Mouse (Mus musculus): ENCODE data around the gene Aunip. TPM values are rescaled to one million over a fixed set of nuclear protein-coding genes. Genes with fewer than 3 reads are reported as not detected.

The Aunip gene
- polyA plus RNA-seq, 1 experiment from 2014 or later, result 3.8 TPM

GRCm38 (mm10) chr4:134567377-134568226 lies 56.8 kb downstream of the Aunip start:
- 29% methylated on average over 19 of the region's 19 CpGs for WGBS
- H3K27me3 ChIP-seq (replicated peaks; ENCODE audit: control insufficient read depth, insufficient read depth, low read length), result no peaks in the 10 kb centered on the region
- no peak overlapping the region; the same call in 1 of the 2 replicates for H3K4me2 ChIP-seq (replicated peaks; ENCODE audit: low read depth)
- no peak overlapping the region for H3K4me3 ChIP-seq (ENCODE audit: low read depth, low read length)
- 0 out of 2 replicates have a peak, but pooled peaks cover 3% of the 10 kb centered on the region for H3K36me3 ChIP-seq (ENCODE audit: control insufficient read depth, insufficient read depth)
- no peak overlapping the region for H3K9ac ChIP-seq (ENCODE audit: low read depth, low read length)
- no peaks in the 10 kb centered on the region for H3K9me3 ChIP-seq (ENCODE audit: control insufficient read depth)
- H3K4me1 ChIP-seq (replicated peaks; ENCODE audit: control insufficient read depth, insufficient read depth, low read length), result no peaks in the 10 kb centered on the region
- TF ChIP-seq CTCF (IDR thresholded peaks at IDR 0.05; ENCODE audit: low read depth), result no peak
- no peak overlapping the region for H3K27ac ChIP-seq (ENCODE audit: low read depth, low read length)
- ATAC-seq, result peak; percentile 33; the same call in 1 of the 2 replicates

DNA sequence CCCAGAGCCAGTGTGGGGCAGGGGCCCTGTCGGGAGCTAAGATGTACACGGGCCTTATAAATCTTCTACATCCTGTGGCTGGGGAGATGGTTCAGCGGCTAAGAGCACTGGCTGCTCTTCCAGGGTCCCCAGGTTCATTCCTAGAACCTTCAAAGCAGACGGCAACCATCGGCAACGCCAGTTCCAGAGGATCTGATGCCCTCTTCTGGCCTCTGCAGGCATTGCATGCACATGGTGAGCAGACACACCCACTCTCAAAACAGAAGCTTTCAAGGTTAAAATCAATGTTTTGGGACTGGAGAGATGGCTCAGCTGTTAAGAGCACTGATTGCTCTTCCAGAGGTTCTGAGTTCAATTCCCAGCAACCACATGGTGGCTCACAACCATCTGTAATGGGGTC lies 58.4 kb downstream of the Aunip start:
- Histone ChIP-seq H3K9ac (ENCODE audit: low read depth, low read length) (no peak overlapping the region), H3K27me3 (replicated peaks; ENCODE audit: control insufficient read depth, insufficient read depth, low read length) (no peaks in the 10 kb centered on the region), H3K9me3 (ENCODE audit: control insufficient read depth) (no peaks in the 10 kb centered on the region), H3K4me2 (replicated peaks; ENCODE audit: low read depth) (no peak overlapping the region), H3K4me1 (replicated peaks; ENCODE audit: control insufficient read depth, insufficient read depth, low read length) (no peaks in the 10 kb centered on the region), H3K4me3 (ENCODE audit: low read depth, low read length) (no peak overlapping the region), H3K36me3 (ENCODE audit: control insufficient read depth, insufficient read depth) (0 out of 2 replicates have a peak, but pooled peaks cover 3% of the 10 kb centered on the region), H3K27ac (ENCODE audit: low read depth, low read length) (no peak overlapping the region)
- 77% methylated on average over 6 of the region's 6 CpGs for WGBS
- no peak for ATAC-seq
- peak; percentile 69 for TF ChIP-seq CTCF (IDR thresholded peaks at IDR 0.05; ENCODE audit: low read depth)

- H3K4me1 ChIP-seq (replicated peaks; ENCODE audit: control insufficient read depth, insufficient read depth, low read length), result no peaks in the 10 kb centered on the region
- WGBS, result 81% methylated on average over 8 of the region's 8 CpGs
Measured at GRCm38 (mm10) chr4:134569831-134570230, 59.0 kb downstream of the Aunip start.

DNA sequence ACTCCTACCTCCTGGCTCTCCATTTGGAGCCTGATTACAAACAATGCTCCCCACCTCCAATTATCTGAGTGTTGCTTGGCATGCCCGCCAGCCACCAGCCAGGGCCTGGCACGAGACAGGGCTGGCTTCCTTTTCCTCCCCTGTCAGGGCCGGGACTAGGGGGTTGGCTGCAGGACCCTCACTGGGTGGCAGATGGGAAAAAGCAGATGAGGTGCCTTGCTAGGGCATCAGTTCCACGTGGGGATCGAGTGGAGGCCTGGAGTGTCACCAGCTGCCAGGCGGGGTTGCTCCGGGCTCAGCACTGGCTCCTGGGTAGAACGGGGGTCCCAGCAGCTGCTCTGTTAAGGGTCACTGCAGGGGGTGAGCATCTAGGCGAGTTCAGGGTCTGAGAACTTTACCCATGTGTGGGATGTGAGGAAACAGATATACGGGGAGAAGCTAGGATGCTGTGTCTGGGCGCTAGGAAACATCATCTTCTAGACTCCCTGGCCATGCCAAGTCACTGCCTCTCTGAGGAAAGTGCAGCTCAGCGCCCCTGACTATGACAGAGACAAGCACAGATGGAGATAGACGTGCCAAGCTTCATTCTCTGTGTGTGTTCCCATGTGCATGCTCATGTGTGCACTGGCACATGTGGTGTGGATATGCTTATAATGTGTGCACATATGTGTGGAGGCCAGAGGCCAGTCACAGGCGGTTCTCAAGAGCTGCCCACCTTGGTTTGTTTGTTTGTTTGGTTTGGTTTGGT lies 60.1 kb downstream of the Aunip start:
- TF ChIP-seq CTCF (IDR thresholded peaks at IDR 0.05; ENCODE audit: low read depth), result no peak
- no peaks in the 10 kb centered on the region for H3K4me1 ChIP-seq (replicated peaks; ENCODE audit: control insufficient read depth, insufficient read depth, low read length)

More at GRCm38 (mm10) chr4:134569831-134570230, 59.0 kb downstream of the Aunip start:
- Histone ChIP-seq H3K9me3 (ENCODE audit: control insufficient read depth) (no peaks in the 10 kb centered on the region), H3K27me3 (replicated peaks; ENCODE audit: control insufficient read depth, insufficient read depth, low read length) (no peaks in the 10 kb centered on the region), H3K36me3 (ENCODE audit: control insufficient read depth, insufficient read depth) (peaks cover 3% of the 10 kb centered on the region; the same call in 1 of the 2 replicates), H3K27ac (ENCODE audit: low read depth, low read length) (no peak overlapping the region), H3K9ac (ENCODE audit: low read depth, low read length) (no peak overlapping the region), H3K4me2 (replicated peaks; ENCODE audit: low read depth) (no peak overlapping the region), H3K4me3 (ENCODE audit: low read depth, low read length) (no peak overlapping the region)
- TF ChIP-seq CTCF (IDR thresholded peaks at IDR 0.05; ENCODE audit: low read depth), result no peak
- no peak for ATAC-seq

GRCm38 (mm10) chr4:134572449-134573300 lies 61.9 kb downstream of the Aunip start:
- H3K9ac ChIP-seq (ENCODE audit: low read depth, low read length), result no peak overlapping the region
- H3K4me2 ChIP-seq (replicated peaks; ENCODE audit: low read depth), result no peak overlapping the region
- no peak overlapping the region for H3K4me3 ChIP-seq (ENCODE audit: low read depth, low read length)
- WGBS, result 74% methylated on average over 24 of the region's 24 CpGs
- no peak for ATAC-seq
- no peak overlapping the region for H3K27ac ChIP-seq (ENCODE audit: low read depth, low read length)
- no peaks in the 10 kb centered on the region for H3K9me3 ChIP-seq (ENCODE audit: control insufficient read depth)
- no peak for TF ChIP-seq CTCF (IDR thresholded peaks at IDR 0.05; ENCODE audit: low read depth)
- H3K4me1 ChIP-seq (replicated peaks; ENCODE audit: control insufficient read depth, insufficient read depth, low read length), result no peaks in the 10 kb centered on the region
- H3K27me3 ChIP-seq (replicated peaks; ENCODE audit: control insufficient read depth, insufficient read depth, low read length), result no peaks in the 10 kb centered on the region
- H3K36me3 ChIP-seq (ENCODE audit: control insufficient read depth, insufficient read depth), result peaks cover 6% of the 10 kb centered on the region; the same call in 1 of the 2 replicates

More for the DNA sequence above, 60.1 kb downstream of the Aunip start:
- H3K27ac ChIP-seq (ENCODE audit: low read depth, low read length), result no peak overlapping the region
- ATAC-seq, result no peak
- no peaks in the 10 kb centered on the region for H3K9me3 ChIP-seq (ENCODE audit: control insufficient read depth)
- no peak overlapping the region for H3K9ac ChIP-seq (ENCODE audit: low read depth, low read length)
- H3K4me2 ChIP-seq (replicated peaks; ENCODE audit: low read depth), result no peak overlapping the region
- WGBS, result 80% methylated on average over 14 of the region's 14 CpGs
- H3K4me3 ChIP-seq (ENCODE audit: low read depth, low read length), result no peak overlapping the region
- peaks cover 6% of the 10 kb centered on the region; the same call in 1 of the 2 replicates for H3K36me3 ChIP-seq (ENCODE audit: control insufficient read depth, insufficient read depth)
- H3K27me3 ChIP-seq (replicated peaks; ENCODE audit: control insufficient read depth, insufficient read depth, low read length), result no peaks in the 10 kb centered on the region

Small RNA genes within 50 kb of the gene (microRNA-seq; reads per million reads assigned to microRNA genes)
- gene Gm23634 (0.82 reads per million), gene Mir6403 (not detected)

Other genes with a start within 250 kb of the Aunip start
- gene Pdik1l, start 223.1 kb upstream of the Aunip start, polyA plus RNA-seq (2015; fragmentation: Nextera tagmentation; extraction: Ambion mirVana), result 9.2 and 9.6 TPM in 2 replicates
- 1.4 and 1.7 TPM in 2 replicates for gene Trim63, start 195.9 kb upstream of the Aunip start, polyA plus RNA-seq (2015; fragmentation: Nextera tagmentation; extraction: Ambion mirVana)
- gene Slc30a2, start 167.8 kb upstream of the Aunip start, polyA plus RNA-seq (2015; fragmentation: Nextera tagmentation; extraction: Ambion mirVana), result 15.4 and 39.1 TPM in 2 replicates
- 1.0 and 1.2 TPM in 2 replicates for gene Extl1, start 127.1 kb upstream of the Aunip start, polyA plus RNA-seq (2015; fragmentation: Nextera tagmentation; extraction: Ambion mirVana)
- 39.8 and 49.2 TPM in 2 replicates for gene Pafah2, start 114.7 kb upstream of the Aunip start, polyA plus RNA-seq (2015; fragmentation: Nextera tagmentation; extraction: Ambion mirVana)
- 398 and 412 TPM in 2 replicates for gene Stmn1, start 42.7 kb upstream of the Aunip start, polyA plus RNA-seq (2015; fragmentation: Nextera tagmentation; extraction: Ambion mirVana)
- 62.6 and 70.3 TPM in 2 replicates for gene Paqr7, start 14.3 kb upstream of the Aunip start, polyA plus RNA-seq (2015; fragmentation: Nextera tagmentation; extraction: Ambion mirVana)
- gene Mtfr1l, start 24.4 kb downstream of the Aunip start, polyA plus RNA-seq (2015; fragmentation: Nextera tagmentation; extraction: Ambion mirVana), result 84.5 and 88.1 TPM in 2 replicates
- 5.7 and 6.8 TPM in 2 replicates for gene Selenon, start 41.2 kb downstream of the Aunip start, polyA plus RNA-seq (2015; fragmentation: Nextera tagmentation; extraction: Ambion mirVana)
- 1.7 TPM in 2 replicates for gene Man1c1, start 193.3 kb downstream of the Aunip start, polyA plus RNA-seq (2015; fragmentation: Nextera tagmentation; extraction: Ambion mirVana)